Mouse (Mus musculus): ENCODE measurements around the gene Olfr980. TPM values are rescaled to one million over a fixed set of nuclear protein-coding genes. Genes with fewer than 3 reads are reported as not detected.

Olfr980 gene
- polyA plus RNA-seq (2015; fragmentation: Illumina TruSeq; extraction: RNeasy Lipid Tissue Mini Kit (QIAGEN cat#74804); ENCODE audit: insufficient read depth, low replicate concordance): not detected

GRCm38 (mm10) chr9:40009482-40009881, at the start of gene Olfr980:
Gene Olfr980 (minus strand): TSS chr9:40009582.

GRCm38 (mm10) chr9:40021164-40021563, 11.8 kb upstream of the Olfr980 start, which contains the start of gene Olfr981:
Gene Olfr981 (plus strand): TSS chr9:40021464.

GRCm38 (mm10) chr9:40003365-40003764, 6.0 kb downstream of the Olfr980 start, which contains the start of gene Olfr979:
Gene Olfr979 (minus strand): TSS chr9:40003465.

GRCm38 (mm10) chr9:39991813-39992212, 17.6 kb downstream of the Olfr980 start, which contains the start of gene Olfr978:
Gene Olfr978 (plus strand): TSS chr9:39992113.

DNA sequence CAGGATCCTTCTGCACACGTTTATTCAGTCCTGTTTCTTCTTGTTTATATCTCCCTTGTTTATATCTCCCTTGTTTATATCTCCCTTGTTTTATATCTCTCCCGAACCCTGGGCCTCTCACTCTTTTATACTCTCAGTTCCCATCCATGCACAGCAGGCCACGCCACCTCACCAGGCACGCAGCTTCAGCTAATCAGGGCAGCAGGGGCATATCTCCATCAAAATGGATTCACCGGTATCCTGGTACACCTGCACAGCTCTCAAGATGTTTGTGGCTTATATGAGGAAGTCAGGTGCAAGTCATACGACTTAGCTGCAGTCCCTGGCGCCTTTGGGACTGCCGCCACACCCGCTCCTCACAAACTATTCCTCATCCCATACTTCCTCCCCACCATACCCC, 48.3 kb downstream of the Olfr980 start, which contains the start of gene Olfr976:
Gene Olfr976 (minus strand): TSS at position 101 of the 400 bp plus-strand sequence.

Other genes with a start within 250 kb of the Olfr980 start
- not detected for gene Olfr968, start 226.3 kb downstream of the Olfr980 start, polyA plus RNA-seq (2015; fragmentation: Illumina TruSeq; extraction: RNeasy Lipid Tissue Mini Kit (QIAGEN cat#74804); ENCODE audit: insufficient read depth, low replicate concordance)
- gene Olfr969, start 218.6 kb downstream of the Olfr980 start, polyA plus RNA-seq (2015; fragmentation: Illumina TruSeq; extraction: RNeasy Lipid Tissue Mini Kit (QIAGEN cat#74804); ENCODE audit: insufficient read depth, low replicate concordance): not detected
- not detected for gene Olfr970, start 200.7 kb downstream of the Olfr980 start, polyA plus RNA-seq (2015; fragmentation: Illumina TruSeq; extraction: RNeasy Lipid Tissue Mini Kit (QIAGEN cat#74804); ENCODE audit: insufficient read depth, low replicate concordance)
- not detected for gene Olfr971, start 172.7 kb downstream of the Olfr980 start, polyA plus RNA-seq (2015; fragmentation: Illumina TruSeq; extraction: RNeasy Lipid Tissue Mini Kit (QIAGEN cat#74804); ENCODE audit: insufficient read depth, low replicate concordance)
- gene Olfr972, start 143.2 kb downstream of the Olfr980 start, polyA plus RNA-seq (2015; fragmentation: Illumina TruSeq; extraction: RNeasy Lipid Tissue Mini Kit (QIAGEN cat#74804); ENCODE audit: insufficient read depth, low replicate concordance): not detected
- not detected for gene Olfr229, start 102.2 kb downstream of the Olfr980 start, polyA plus RNA-seq (2015; fragmentation: Illumina TruSeq; extraction: RNeasy Lipid Tissue Mini Kit (QIAGEN cat#74804); ENCODE audit: insufficient read depth, low replicate concordance)
- gene Olfr974, start 72.1 kb downstream of the Olfr980 start, polyA plus RNA-seq (2015; fragmentation: Illumina TruSeq; extraction: RNeasy Lipid Tissue Mini Kit (QIAGEN cat#74804); ENCODE audit: insufficient read depth, low replicate concordance): not detected
- gene Olfr975, start 57.5 kb downstream of the Olfr980 start, polyA plus RNA-seq (2015; fragmentation: Illumina TruSeq; extraction: RNeasy Lipid Tissue Mini Kit (QIAGEN cat#74804); ENCODE audit: insufficient read depth, low replicate concordance): not detected
- not detected for gene Olfr976, start 48.4 kb downstream of the Olfr980 start, polyA plus RNA-seq (2015; fragmentation: Illumina TruSeq; extraction: RNeasy Lipid Tissue Mini Kit (QIAGEN cat#74804); ENCODE audit: insufficient read depth, low replicate concordance)
- gene Olfr978, start 17.5 kb downstream of the Olfr980 start, polyA plus RNA-seq (2015; fragmentation: Illumina TruSeq; extraction: RNeasy Lipid Tissue Mini Kit (QIAGEN cat#74804); ENCODE audit: insufficient read depth, low replicate concordance): not detected
- gene Olfr979, start 6.1 kb downstream of the Olfr980 start, polyA plus RNA-seq (2015; fragmentation: Illumina TruSeq; extraction: RNeasy Lipid Tissue Mini Kit (QIAGEN cat#74804); ENCODE audit: insufficient read depth, low replicate concordance): not detected
- gene Olfr981, start 11.9 kb upstream of the Olfr980 start, polyA plus RNA-seq (2015; fragmentation: Illumina TruSeq; extraction: RNeasy Lipid Tissue Mini Kit (QIAGEN cat#74804); ENCODE audit: insufficient read depth, low replicate concordance): not detected
- gene Olfr982, start 64.2 kb upstream of the Olfr980 start, polyA plus RNA-seq (2015; fragmentation: Illumina TruSeq; extraction: RNeasy Lipid Tissue Mini Kit (QIAGEN cat#74804); ENCODE audit: insufficient read depth, low replicate concordance): not detected
- not detected for gene Olfr983, start 84.0 kb upstream of the Olfr980 start, polyA plus RNA-seq (2015; fragmentation: Illumina TruSeq; extraction: RNeasy Lipid Tissue Mini Kit (QIAGEN cat#74804); ENCODE audit: insufficient read depth, low replicate concordance)
- gene Olfr984, start 104.6 kb upstream of the Olfr980 start, polyA plus RNA-seq (2015; fragmentation: Illumina TruSeq; extraction: RNeasy Lipid Tissue Mini Kit (QIAGEN cat#74804); ENCODE audit: insufficient read depth, low replicate concordance): not detected
- not detected for gene Olfr985, start 120.6 kb upstream of the Olfr980 start, polyA plus RNA-seq (2015; fragmentation: Illumina TruSeq; extraction: RNeasy Lipid Tissue Mini Kit (QIAGEN cat#74804); ENCODE audit: insufficient read depth, low replicate concordance)
- not detected for gene Tmem225, start 138.5 kb upstream of the Olfr980 start, polyA plus RNA-seq (2015; fragmentation: Illumina TruSeq; extraction: RNeasy Lipid Tissue Mini Kit (QIAGEN cat#74804); ENCODE audit: insufficient read depth, low replicate concordance)
- gene Olfr986, start 171.3 kb upstream of the Olfr980 start, polyA plus RNA-seq (2015; fragmentation: Illumina TruSeq; extraction: RNeasy Lipid Tissue Mini Kit (QIAGEN cat#74804); ENCODE audit: insufficient read depth, low replicate concordance): not detected
- gene Zfp202, start 182.7 kb upstream of the Olfr980 start, polyA plus RNA-seq (2015; fragmentation: Illumina TruSeq; extraction: RNeasy Lipid Tissue Mini Kit (QIAGEN cat#74804); ENCODE audit: insufficient read depth, low replicate concordance): 4.3 TPM

Measured in spleen, adult 10 weeks (tissue).